Mouse (Mus musculus) neural tube, embryonic 14.5 days (tissue): ENCODE data around the gene Pld4. TPM values are rescaled to one million over a fixed set of nuclear protein-coding genes. Genes with fewer than 3 reads are reported as not detected.

Experiments
- ATAC-seq: fragments of 200-750 bp; cut with Nextera tagmentation; 2 replicates; pipeline ENCODE4 v1.8.0; 2017; ENCODE audit warnings: low read depth, mild to moderate bottlenecking, moderate TSS enrichment, moderate library complexity
- H3K27ac ChIP-seq: fragments of 300-500 bp; sonication (generic); 2 replicates; pipeline ENCODE4 v1.5.1; 2014; ENCODE audit warnings: low read depth, mild to moderate bottlenecking, control low read depth, low read length, moderate library complexity, mixed read lengths
- H3K27me3 ChIP-seq: fragments of 300-500 bp; sonication (generic); 2 replicates; pipeline ENCODE4 v1.6.1; 2014; ENCODE audit warnings: low read length; ENCODE audit not compliant: control insufficient read depth, insufficient read depth
- H3K36me3 ChIP-seq: fragments of 300-500 bp; sonication (generic); 2 replicates; pipeline ENCODE4 v1.6.1; 2014; ENCODE audit warnings: low read length, mixed read lengths; ENCODE audit not compliant: control insufficient read depth, insufficient read depth
- H3K4me1 ChIP-seq: fragments of 300-500 bp; sonication (generic); 2 replicates; pipeline ENCODE4 v1.6.1; 2014; ENCODE audit warnings: low read length; ENCODE audit not compliant: control insufficient read depth, insufficient read depth
- H3K4me2 ChIP-seq: fragments of 300-500 bp; sonication (generic); 2 replicates; pipeline ENCODE4 v1.6.1; 2014; ENCODE audit warnings: mild to moderate bottlenecking, low read depth, low read length, control low read depth
- H3K4me3 ChIP-seq: fragments of 300-500 bp; sonication (generic); 2 replicates; pipeline ENCODE4 v1.5.1; 2014; ENCODE audit warnings: low read depth, low read length, control low read depth, mixed read lengths
- H3K9ac ChIP-seq: fragments of 300-500 bp; sonication (generic); replicated peaks from 2 replicates; pipeline ENCODE4 v1.6.1; 2014; ENCODE audit warnings: low read depth, mild to moderate bottlenecking, control low read depth, low read length, mixed read lengths
- H3K9me3 ChIP-seq: fragments of 300-500 bp; sonication (generic); 2 replicates; pipeline ENCODE4 v1.6.1; 2016; ENCODE audit warnings: low read length; ENCODE audit not compliant: control insufficient read depth
- WGBS: fragments of 180-500 bp; shearing (Covaris S2); extraction: QIAGEN DNeasy Blood & Tissue Kit; methylation state at CpG from one replicate; pipeline ENCODE4 v1.1.7; 2014; 5-methylcytosine and 5-hydroxymethylcytosine counted together
- polyA plus RNA-seq: library from polyadenylated mRNA; unstranded; fragments of >200 nt; fragmentation: Nextera tagmentation; extraction: Ambion mirVana; gene quantifications from 2 replicates; pipeline ENCODE4 v1.2.1, GENCODE M21; 2014

Gene Pld4
- polyA plus RNA-seq, 1 experiment from 2014 or later = 4.5 TPM

GRCm38 (mm10) chr12:112800476-112800875 lies 40.0 kb downstream of the Pld4 start:
- peak; percentile 26; the same call in 1 of the 2 replicates for ATAC-seq
- 12% methylated on average over 4 of the region's 4 CpGs for WGBS

GRCm38 (mm10) chr12:112801864-112802846 lies 41.7 kb downstream of the Pld4 start, which contains the start of gene Ahnak2:
Gene Ahnak2, minus strand, starts transcription at chr12:112802657.
- peak within 1 kb of the TSS; percentile 69 for H3K9ac ChIP-seq
- 5% methylated on average over 68 of the region's 69 CpGs for WGBS
- no peaks in the 10 kb centered on the region; the same call in 1 of the 2 replicates for H3K27me3 ChIP-seq

More at GRCm38 (mm10) chr12:112800476-112800875, 40.0 kb downstream of the Pld4 start:
- Histone ChIP-seq H3K9me3 (no peaks in the 10 kb centered on the region), H3K9ac (no peak overlapping the region), H3K4me1 (peaks cover 7% of the 10 kb centered on the region; the same call in 1 of the 2 replicates), H3K27me3 (no peaks in the 10 kb centered on the region; the same call in 1 of the 2 replicates), H3K36me3 (no peaks in the 10 kb centered on the region), H3K27ac (no peak overlapping the region), H3K4me2 (no peak overlapping the region), H3K4me3 (no peak overlapping the region)

GRCm38 (mm10) chr12:112802917-112803316 lies 42.5 kb downstream of the Pld4 start:
- 29% methylated on average over 3 of the region's 3 CpGs for WGBS
- Histone ChIP-seq H3K4me1 (peaks cover 7% of the 10 kb centered on the region; the same call in 1 of the 2 replicates), H3K36me3 (no peaks in the 10 kb centered on the region), H3K9ac (no peak overlapping the region), H3K4me2 (peak overlapping the region; percentile 100), H3K27ac (no peak overlapping the region), H3K27me3 (no peaks in the 10 kb centered on the region; the same call in 1 of the 2 replicates), H3K4me3 (no peak overlapping the region), H3K9me3 (no peaks in the 10 kb centered on the region)
- no peak for ATAC-seq

More at GRCm38 (mm10) chr12:112801864-112802846, 41.7 kb downstream of the Pld4 start, which contains the start of gene Ahnak2:
- Histone ChIP-seq H3K36me3 (no peaks in the 10 kb centered on the region), H3K27ac (no peak within 1 kb of the TSS), H3K9me3 (no peaks in the 10 kb centered on the region), H3K4me3 (peak within 1 kb of the TSS; percentile 61), H3K4me1 (peaks cover 7% of the 10 kb centered on the region; the same call in 1 of the 2 replicates), H3K4me2 (peak within 1 kb of the TSS; percentile 100)
- ATAC-seq = peak; percentile 45

- no peak overlapping the region for H3K4me3 ChIP-seq
- no peak overlapping the region for H3K4me2 ChIP-seq
- H3K27ac ChIP-seq = no peak overlapping the region
- no peaks in the 10 kb centered on the region; the same call in 1 of the 2 replicates for H3K27me3 ChIP-seq
- H3K36me3 ChIP-seq = no peaks in the 10 kb centered on the region
- H3K4me1 ChIP-seq = peaks cover 13% of the 10 kb centered on the region
- no peaks in the 10 kb centered on the region for H3K9me3 ChIP-seq
- ATAC-seq = no peak
- WGBS = 41% methylated on average over 13 of the region's 13 CpGs
- no peak overlapping the region; the same call in 1 of the 2 replicates for H3K9ac ChIP-seq
Measured at GRCm38 (mm10) chr12:112804046-112804445, 43.6 kb downstream of the Pld4 start.

GRCm38 (mm10) chr12:112806044-112806443 lies 45.6 kb downstream of the Pld4 start:
- Histone ChIP-seq H3K36me3 (no peaks in the 10 kb centered on the region), H3K27me3 (no peaks in the 10 kb centered on the region; the same call in 1 of the 2 replicates), H3K9me3 (no peaks in the 10 kb centered on the region), H3K4me3 (no peak overlapping the region), H3K4me1 (peaks cover 20% of the 10 kb centered on the region), H3K9ac (no peak overlapping the region), H3K4me2 (no peak overlapping the region), H3K27ac (no peak overlapping the region)
- no peak for ATAC-seq
- WGBS = 83% methylated on average over 6 of the region's 6 CpGs

- Histone ChIP-seq H3K27me3 (no peaks in the 10 kb centered on the region), H3K4me3 (no peak overlapping the region), H3K4me1 (peaks cover 13% of the 10 kb centered on the region), H3K9ac (peak overlapping the region; percentile 41), H3K4me2 (no peak overlapping the region; the same call in 1 of the 2 replicates), H3K36me3 (peaks cover 4% of the 10 kb centered on the region; the same call in 1 of the 2 replicates), H3K9me3 (no peaks in the 10 kb centered on the region), H3K27ac (peak overlapping the region; percentile 78; the same call in 1 of the 2 replicates)
- WGBS = 82% methylated on average over 4 of the region's 4 CpGs
- no peak for ATAC-seq
Measured at GRCm38 (mm10) chr12:112807796-112808195, 47.3 kb downstream of the Pld4 start.

GRCm38 (mm10) chr12:112808212-112808586 lies 47.7 kb downstream of the Pld4 start:
- ATAC-seq = peak; percentile 28
- H3K4me3 ChIP-seq = peak overlapping the region; percentile 68
- H3K27ac ChIP-seq = peak overlapping the region; percentile 78
- peak overlapping the region; percentile 41 for H3K9ac ChIP-seq
- H3K9me3 ChIP-seq = no peaks in the 10 kb centered on the region
- H3K36me3 ChIP-seq = peaks cover 4% of the 10 kb centered on the region; the same call in 1 of the 2 replicates
- H3K4me1 ChIP-seq = peaks cover 13% of the 10 kb centered on the region
- WGBS = 62% methylated on average over 5 of the region's 5 CpGs
- H3K4me2 ChIP-seq = peak overlapping the region; percentile 98
- no peaks in the 10 kb centered on the region for H3K27me3 ChIP-seq

GRCm38 (mm10) chr12:112808587-112809364 lies 48.3 kb downstream of the Pld4 start, which contains the start of gene Clba1:
Gene Clba1, plus strand, starts transcription at chr12:112808937.
- Histone ChIP-seq H3K27me3 (no peaks in the 10 kb centered on the region), H3K36me3 (peaks cover 10% of the 10 kb centered on the region; the same call in 1 of the 2 replicates), H3K9ac (peak within 1 kb of the TSS; percentile 64), H3K4me2 (peak within 1 kb of the TSS; percentile 98), H3K4me3 (peak within 1 kb of the TSS; percentile 68), H3K9me3 (no peaks in the 10 kb centered on the region), H3K27ac (peak within 1 kb of the TSS; percentile 78), H3K4me1 (peaks cover 13% of the 10 kb centered on the region)
- ATAC-seq = peak; percentile 93
- whole genome bisulfite sequencing = 2% methylated on average over 53 of the region's 64 CpGs
